Mouse (Mus musculus): ENCODE data around the gene Frmd6. TPM values are rescaled to one million over a fixed set of nuclear protein-coding genes. Genes with fewer than 3 reads are reported as not detected.

The Frmd6 gene
- polyA plus RNA-seq, 1 experiment from 2014 or later, result 25.7 TPM

DNA sequence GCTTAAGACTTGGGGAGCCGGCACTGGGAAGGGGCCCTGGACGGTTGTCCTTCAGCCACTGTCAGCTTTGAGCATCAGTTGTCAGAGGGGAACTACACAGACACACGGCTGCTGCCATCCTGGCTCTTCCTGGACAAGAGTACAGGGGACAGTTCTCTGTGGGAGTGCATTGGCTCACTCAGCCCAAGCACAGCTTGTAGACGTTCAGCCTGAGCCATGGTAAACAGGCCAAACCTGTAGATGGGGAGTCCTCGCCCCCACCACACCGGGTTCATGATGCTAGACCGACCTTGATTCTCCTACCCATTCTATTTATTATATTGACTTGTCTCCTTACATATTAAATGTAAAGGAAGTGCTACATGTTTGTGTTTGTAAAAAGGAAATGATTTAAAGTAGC lies 70.0 kb downstream of the Frmd6 start:
- H3K27me3 ChIP-seq (ENCODE audit: control insufficient read depth, insufficient read depth, low read length), result no peaks in the 10 kb centered on the region
- H3K36me3 ChIP-seq (ENCODE audit: control insufficient read depth, insufficient read depth), result peaks cover 68% of the 10 kb centered on the region

DNA sequence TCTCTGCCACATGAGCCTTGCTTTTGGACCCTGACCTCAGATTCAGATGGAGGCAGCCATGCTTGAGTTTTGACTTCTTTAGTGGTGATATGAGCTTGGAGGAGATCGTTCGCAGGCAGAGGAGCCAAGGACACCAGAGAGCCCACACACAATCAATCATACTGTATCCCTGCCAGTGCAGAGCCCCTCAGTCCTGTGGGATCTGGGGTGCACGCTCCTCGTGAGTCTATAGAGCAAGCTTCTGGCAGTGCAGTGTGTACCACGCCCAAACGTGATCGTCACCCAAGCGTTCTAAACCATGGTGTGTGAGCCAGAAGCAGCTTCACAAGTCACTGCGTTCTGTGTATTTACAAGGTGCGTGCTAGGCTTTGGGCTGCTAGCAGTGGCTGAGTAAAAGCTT lies 70.8 kb downstream of the Frmd6 start:
- H3K4me3 ChIP-seq (ENCODE audit: low read length), result no peak overlapping the region
- no peaks in the 10 kb centered on the region for H3K9me3 ChIP-seq (replicated peaks; ENCODE audit: control insufficient read depth, low read length)
- peaks cover 60% of the 10 kb centered on the region for H3K36me3 ChIP-seq (ENCODE audit: control insufficient read depth, insufficient read depth)
- H3K27ac ChIP-seq (ENCODE audit: low read length), result no peak overlapping the region
- no peaks in the 10 kb centered on the region for H3K4me1 ChIP-seq (ENCODE audit: control insufficient read depth, insufficient read depth, low read length)
- H3K4me2 ChIP-seq (ENCODE audit: low read depth, low read length), result no peak overlapping the region
- 88% methylated on average over 10 of the region's 10 CpGs for WGBS
- no peak for ATAC-seq (replicated peaks; ENCODE audit: extremely low read depth, insufficient read depth, low FRiP score)
- H3K9ac ChIP-seq (ENCODE audit: low read length), result no peak overlapping the region
- no peaks in the 10 kb centered on the region for H3K27me3 ChIP-seq (ENCODE audit: control insufficient read depth, insufficient read depth, low read length)

More for the DNA sequence above, 70.0 kb downstream of the Frmd6 start:
- H3K4me3 ChIP-seq (ENCODE audit: low read length), result no peak overlapping the region
- ATAC-seq (replicated peaks; ENCODE audit: extremely low read depth, insufficient read depth, low FRiP score), result no peak
- H3K4me1 ChIP-seq (ENCODE audit: control insufficient read depth, insufficient read depth, low read length), result no peaks in the 10 kb centered on the region
- WGBS, result 85% methylated on average over 7 of the region's 7 CpGs
- no peaks in the 10 kb centered on the region for H3K9me3 ChIP-seq (replicated peaks; ENCODE audit: control insufficient read depth, low read length)
- no peak overlapping the region for H3K9ac ChIP-seq (ENCODE audit: low read length)
- no peak overlapping the region for H3K4me2 ChIP-seq (ENCODE audit: low read depth, low read length)
- no peak overlapping the region for H3K27ac ChIP-seq (ENCODE audit: low read length)

DNA sequence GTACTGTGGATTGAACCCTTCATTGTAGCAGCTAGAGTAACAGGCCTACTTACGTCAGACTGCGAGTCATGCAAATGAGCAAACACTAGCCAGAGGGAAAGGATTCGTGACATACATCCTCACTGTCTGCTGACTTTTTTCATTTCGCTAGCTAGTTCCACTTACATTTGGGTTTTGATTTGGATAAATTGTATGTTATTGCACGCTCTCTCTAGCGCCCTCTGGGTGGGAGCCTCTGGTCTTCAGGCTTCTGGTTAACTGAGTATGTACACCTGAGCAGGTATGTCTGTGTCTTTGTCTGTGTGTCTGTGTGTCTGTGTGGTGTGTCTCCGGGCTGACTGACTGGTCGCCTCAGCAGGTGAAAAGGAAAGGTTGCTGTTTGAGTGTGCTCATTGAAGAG lies 72.1 kb downstream of the Frmd6 start:
- WGBS, result 85% methylated on average over 8 of the region's 8 CpGs
- ATAC-seq (replicated peaks; ENCODE audit: extremely low read depth, insufficient read depth, low FRiP score), result no peak
- Histone ChIP-seq H3K27me3 (ENCODE audit: control insufficient read depth, insufficient read depth, low read length) (no peaks in the 10 kb centered on the region), H3K4me3 (ENCODE audit: low read length) (no peak overlapping the region), H3K9me3 (replicated peaks; ENCODE audit: control insufficient read depth, low read length) (no peaks in the 10 kb centered on the region), H3K27ac (ENCODE audit: low read length) (no peak overlapping the region), H3K9ac (ENCODE audit: low read length) (no peak overlapping the region), H3K36me3 (ENCODE audit: control insufficient read depth, insufficient read depth) (peaks cover 51% of the 10 kb centered on the region), H3K4me1 (ENCODE audit: control insufficient read depth, insufficient read depth, low read length) (no peaks in the 10 kb centered on the region), H3K4me2 (ENCODE audit: low read depth, low read length) (no peak overlapping the region)

DNA sequence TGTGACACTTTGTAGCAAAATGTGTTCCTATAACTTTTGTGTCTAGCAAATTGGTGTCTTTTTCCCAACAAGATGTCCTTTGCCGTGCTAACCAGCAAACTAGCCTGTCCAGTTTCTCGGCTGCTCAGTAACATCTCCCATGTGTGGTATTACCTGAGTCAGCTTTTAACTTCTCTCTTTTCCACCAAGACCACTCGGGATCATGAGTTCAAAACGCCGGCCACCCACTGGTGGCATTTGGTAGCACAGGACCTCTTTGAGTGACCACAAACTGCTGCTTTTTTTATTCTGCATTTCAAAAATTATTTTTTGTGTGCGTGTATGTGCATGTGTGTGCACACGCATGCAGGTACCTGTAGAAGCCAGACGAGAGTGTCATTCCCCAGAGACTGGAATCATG lies 73.1 kb downstream of the Frmd6 start:
- H3K9me3 ChIP-seq (replicated peaks; ENCODE audit: control insufficient read depth, low read length), result no peaks in the 10 kb centered on the region

DNA sequence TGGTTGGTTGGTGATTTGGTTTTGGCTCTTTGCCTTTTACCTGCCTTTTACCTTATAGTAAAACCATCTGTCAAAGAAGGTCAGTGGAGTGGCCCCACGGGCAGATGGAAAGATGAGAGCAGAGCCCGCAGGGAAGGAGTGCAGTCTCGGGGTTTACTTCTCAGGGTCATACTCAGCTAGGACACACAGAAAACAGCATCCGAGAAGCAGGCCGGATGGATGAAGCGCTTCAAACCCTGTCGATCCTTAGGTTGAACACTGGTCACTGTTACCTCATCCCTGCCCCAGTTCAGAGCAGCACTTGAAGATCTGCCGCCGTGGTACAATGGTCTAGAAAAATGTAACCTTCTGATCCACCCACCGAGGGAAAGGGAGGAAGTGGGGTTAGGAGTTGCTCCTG lies 79.2 kb downstream of the Frmd6 start:
- no peaks in the 10 kb centered on the region for H3K27me3 ChIP-seq (ENCODE audit: control insufficient read depth, insufficient read depth, low read length)
- H3K9ac ChIP-seq (ENCODE audit: low read length), result no peak overlapping the region
- no peak for ATAC-seq (replicated peaks; ENCODE audit: extremely low read depth, insufficient read depth, low FRiP score)
- no peaks in the 10 kb centered on the region; the same call in 1 of the 2 replicates for H3K9me3 ChIP-seq (replicated peaks; ENCODE audit: control insufficient read depth, low read length)
- WGBS, result 91% methylated on average over 10 of the region's 10 CpGs
- no peak overlapping the region for H3K27ac ChIP-seq (ENCODE audit: low read length)
- H3K4me1 ChIP-seq (ENCODE audit: control insufficient read depth, insufficient read depth, low read length), result no peaks in the 10 kb centered on the region; the same call in 1 of the 2 replicates
- H3K36me3 ChIP-seq (ENCODE audit: control insufficient read depth, insufficient read depth), result peaks cover 14% of the 10 kb centered on the region
- H3K4me3 ChIP-seq (ENCODE audit: low read length), result no peak overlapping the region
- no peak overlapping the region for H3K4me2 ChIP-seq (ENCODE audit: low read depth, low read length)

More for the DNA sequence above, 73.1 kb downstream of the Frmd6 start:
- WGBS, result 83% methylated on average over 8 of the region's 8 CpGs
- H3K36me3 ChIP-seq (ENCODE audit: control insufficient read depth, insufficient read depth), result peaks cover 48% of the 10 kb centered on the region
- no peaks in the 10 kb centered on the region for H3K4me1 ChIP-seq (ENCODE audit: control insufficient read depth, insufficient read depth, low read length)
- no peak overlapping the region for H3K27ac ChIP-seq (ENCODE audit: low read length)
- no peak for ATAC-seq (replicated peaks; ENCODE audit: extremely low read depth, insufficient read depth, low FRiP score)
- H3K27me3 ChIP-seq (ENCODE audit: control insufficient read depth, insufficient read depth, low read length), result no peaks in the 10 kb centered on the region
- H3K9ac ChIP-seq (ENCODE audit: low read length), result no peak overlapping the region
- no peak overlapping the region for H3K4me2 ChIP-seq (ENCODE audit: low read depth, low read length)
- H3K4me3 ChIP-seq (ENCODE audit: low read length), result no peak overlapping the region

DNA sequence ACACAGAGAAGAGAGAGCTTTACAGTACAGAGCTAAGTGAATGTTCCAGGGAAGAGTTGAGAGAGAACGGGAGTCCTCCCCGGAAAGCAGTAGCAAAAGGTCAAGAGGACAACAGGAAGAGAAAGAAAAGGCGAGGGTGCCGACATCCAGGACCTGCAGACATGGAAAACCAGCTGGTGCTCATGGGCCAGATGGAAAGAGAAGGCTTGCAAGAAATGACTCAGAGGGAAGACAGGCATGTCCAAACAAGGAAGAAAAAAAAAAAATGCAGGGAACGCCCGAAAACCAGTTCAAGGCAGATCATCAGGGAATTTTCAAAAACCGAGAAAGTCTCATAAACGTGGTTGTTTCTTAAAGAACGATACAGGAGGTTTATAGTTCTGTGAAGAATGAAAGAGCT lies 81.6 kb downstream of the Frmd6 start:
- no peak overlapping the region for H3K27ac ChIP-seq (ENCODE audit: low read length)
- H3K27me3 ChIP-seq (ENCODE audit: control insufficient read depth, insufficient read depth, low read length), result no peaks in the 10 kb centered on the region
- H3K9me3 ChIP-seq (replicated peaks; ENCODE audit: control insufficient read depth, low read length), result no peaks in the 10 kb centered on the region; the same call in 1 of the 2 replicates
- no peak for ATAC-seq (replicated peaks; ENCODE audit: extremely low read depth, insufficient read depth, low FRiP score)
- WGBS, result 55% methylated on average over 9 of the region's 9 CpGs
- H3K4me2 ChIP-seq (ENCODE audit: low read depth, low read length), result no peak overlapping the region
- no peak overlapping the region for H3K4me3 ChIP-seq (ENCODE audit: low read length)
- no peaks in the 10 kb centered on the region; the same call in 1 of the 2 replicates for H3K4me1 ChIP-seq (ENCODE audit: control insufficient read depth, insufficient read depth, low read length)
- H3K36me3 ChIP-seq (ENCODE audit: control insufficient read depth, insufficient read depth), result peaks cover 11% of the 10 kb centered on the region
- H3K9ac ChIP-seq (ENCODE audit: low read length), result no peak overlapping the region

DNA sequence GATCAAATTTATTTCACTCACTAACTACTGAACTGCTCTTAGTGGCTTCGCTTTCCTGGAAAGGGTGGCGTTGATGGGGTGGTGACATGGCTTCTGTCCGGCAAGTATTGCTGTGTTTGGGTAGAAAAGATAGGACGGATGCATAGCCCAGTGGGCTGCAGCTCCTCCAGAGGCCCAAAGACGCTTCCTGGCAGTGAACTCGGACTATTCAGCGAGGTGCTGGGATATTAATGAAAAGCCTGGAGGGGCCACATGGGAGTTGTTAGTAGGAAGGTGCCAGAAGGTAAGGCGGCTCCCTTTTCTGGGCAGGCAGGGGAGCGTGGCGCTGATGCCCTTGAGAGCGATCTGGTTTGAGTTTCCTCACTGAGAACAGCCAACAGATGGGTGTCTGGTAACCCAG lies 82.3 kb downstream of the Frmd6 start:
- ATAC-seq (replicated peaks; ENCODE audit: extremely low read depth, insufficient read depth, low FRiP score), result no peak
- Histone ChIP-seq H3K36me3 (ENCODE audit: control insufficient read depth, insufficient read depth) (peaks cover 11% of the 10 kb centered on the region; the same call in 1 of the 2 replicates), H3K4me1 (ENCODE audit: control insufficient read depth, insufficient read depth, low read length) (no peaks in the 10 kb centered on the region; the same call in 1 of the 2 replicates), H3K4me3 (ENCODE audit: low read length) (no peak overlapping the region), H3K9ac (ENCODE audit: low read length) (peak overlapping the region; percentile 14; the same call in 1 of the 2 replicates), H3K27me3 (ENCODE audit: control insufficient read depth, insufficient read depth, low read length) (no peaks in the 10 kb centered on the region), H3K27ac (ENCODE audit: low read length) (no peak overlapping the region), H3K9me3 (replicated peaks; ENCODE audit: control insufficient read depth, low read length) (no peaks in the 10 kb centered on the region; the same call in 1 of the 2 replicates), H3K4me2 (ENCODE audit: low read depth, low read length) (0 out of 2 replicates have a peak overlapping the region, but pooled peaks have one; percentile 13)
- WGBS, result 47% methylated on average over 11 of the region's 11 CpGs

DNA sequence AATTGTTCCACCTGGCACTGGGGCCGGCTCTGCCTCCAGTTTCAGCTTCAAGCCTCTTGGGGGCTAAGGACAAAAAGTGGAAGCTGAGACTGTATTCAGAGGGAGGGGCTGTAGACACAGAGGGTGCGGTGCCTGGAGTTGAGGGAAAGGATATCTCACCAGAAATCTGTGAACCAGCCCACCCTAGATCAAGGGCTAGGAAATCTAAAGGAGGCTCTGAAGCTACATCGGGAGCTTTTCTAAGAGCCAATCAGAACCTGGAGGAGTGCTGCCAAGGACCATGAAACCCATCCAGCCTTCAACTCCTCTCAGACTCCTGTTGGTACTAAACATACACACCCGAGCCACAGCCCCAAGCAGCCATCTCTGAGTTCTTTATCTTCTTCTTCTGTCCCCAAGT lies 82.8 kb downstream of the Frmd6 start:
- Histone ChIP-seq H3K27ac (ENCODE audit: low read length) (no peak overlapping the region), H3K27me3 (ENCODE audit: control insufficient read depth, insufficient read depth, low read length) (no peaks in the 10 kb centered on the region), H3K4me3 (ENCODE audit: low read length) (no peak overlapping the region), H3K9me3 (replicated peaks; ENCODE audit: control insufficient read depth, low read length) (no peaks in the 10 kb centered on the region; the same call in 1 of the 2 replicates), H3K9ac (ENCODE audit: low read length) (peak overlapping the region; percentile 14; the same call in 1 of the 2 replicates), H3K4me2 (ENCODE audit: low read depth, low read length) (0 out of 2 replicates have a peak overlapping the region, but pooled peaks have one; percentile 13), H3K4me1 (ENCODE audit: control insufficient read depth, insufficient read depth, low read length) (no peaks in the 10 kb centered on the region; the same call in 1 of the 2 replicates), H3K36me3 (ENCODE audit: control insufficient read depth, insufficient read depth) (0 out of 2 replicates have a peak, but pooled peaks cover 8% of the 10 kb centered on the region)
- 58% methylated on average over 4 of the region's 4 CpGs for WGBS
- ATAC-seq (replicated peaks; ENCODE audit: extremely low read depth, insufficient read depth, low FRiP score), result no peak

DNA sequence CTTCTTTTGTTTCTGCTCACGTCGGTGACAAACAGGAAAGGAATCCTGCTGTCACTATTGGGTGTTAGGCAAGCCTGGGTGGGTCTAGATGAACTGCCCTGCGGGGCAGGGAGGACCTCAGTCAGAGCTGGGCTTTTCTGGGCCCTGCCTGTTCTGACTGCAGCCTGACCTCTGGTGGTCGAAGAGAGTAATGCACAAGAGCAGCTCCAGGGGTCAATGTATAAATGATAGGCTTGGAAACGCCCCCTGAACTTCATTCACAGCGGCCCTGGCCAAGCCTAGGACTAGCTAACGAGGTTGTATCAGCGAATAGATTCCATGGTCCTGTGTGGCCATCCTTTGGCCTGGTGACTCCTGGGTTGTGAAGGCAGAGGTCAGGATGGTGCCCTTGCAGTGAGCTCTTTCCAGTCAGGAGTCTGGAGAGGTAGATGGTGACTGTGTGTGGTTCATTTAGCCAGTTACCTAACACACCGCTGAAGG lies 85.0 kb downstream of the Frmd6 start:
- no peak overlapping the region for H3K27ac ChIP-seq (ENCODE audit: low read length)
- H3K9me3 ChIP-seq (replicated peaks; ENCODE audit: control insufficient read depth, low read length), result no peaks in the 10 kb centered on the region; the same call in 1 of the 2 replicates
- H3K27me3 ChIP-seq (ENCODE audit: control insufficient read depth, insufficient read depth, low read length), result no peaks in the 10 kb centered on the region
- peak; percentile 56 for ATAC-seq (replicated peaks; ENCODE audit: extremely low read depth, insufficient read depth, low FRiP score)
- no peaks in the 10 kb centered on the region for H3K36me3 ChIP-seq (ENCODE audit: control insufficient read depth, insufficient read depth)
- H3K4me1 ChIP-seq (ENCODE audit: control insufficient read depth, insufficient read depth, low read length), result peaks cover 2% of the 10 kb centered on the region; the same call in 1 of the 2 replicates
- no peak overlapping the region for H3K4me3 ChIP-seq (ENCODE audit: low read length)
- H3K4me2 ChIP-seq (ENCODE audit: low read depth, low read length), result no peak overlapping the region
- WGBS, result 12% methylated on average over 9 of the region's 9 CpGs
- H3K9ac ChIP-seq (ENCODE audit: low read length), result no peak overlapping the region

All from heart, embryonic 16.5 days (tissue).